Mouse (Mus musculus) CH12.LX (cell line): ENCODE results near the gene Stard10.

Experiments
- CTCF ChIP-seq, 2 experiments: IDR thresholded peaks in 1 of 2; conservative IDR thresholded peaks in 1 of 2; 2 replicates each; pipeline ENCODE4 v1.5.1; 2011 to 2012; ENCODE audit warnings: low read depth in 2 of 2, low read length in 2 of 2, improper control_type of control experiment in 1 of 2, inconsistent platforms in 1 of 2, mild to moderate bottlenecking in 1 of 2, moderate library complexity in 1 of 2
- ETS1 ChIP-seq: conservative IDR thresholded peaks from 2 replicates; pipeline ENCODE4 v1.6.1; 2012; ENCODE audit warnings: low read depth, mild to moderate bottlenecking, inconsistent platforms, low read length, improper control_type of control experiment, moderate library complexity
- GABPA ChIP-seq: IDR thresholded peaks from 2 replicates; pipeline ENCODE4 v1.6.1; 2012; ENCODE audit warnings: low read depth, low read length, improper control_type of control experiment, inconsistent platforms; ENCODE audit not compliant: insufficient replicate concordance
- MYC ChIP-seq: IDR thresholded peaks from 2 replicates; pipeline ENCODE4 v1.6.1; 2011; ENCODE audit warnings: low read depth, mild to moderate bottlenecking, improper control_type of control experiment, low read length
- RCOR1 ChIP-seq: conservative IDR thresholded peaks from 2 replicates; pipeline ENCODE4 v1.6.1; 2012; ENCODE audit warnings: low read depth, mild to moderate bottlenecking, inconsistent platforms, low read length, improper control_type of control experiment

- TF ChIP-seq MYC: no peak
- no peak for TF ChIP-seq GABPA
- no peak for TF ChIP-seq CTCF (conservative IDR thresholded peaks at IDR 0.05 in 1 of 2, IDR thresholded peaks at IDR 0.05 in 1 of 2; ENCODE audit: low read depth in 2 of 2, low read length in 2 of 2)
- TF ChIP-seq RCOR1: no peak
- no peak for TF ChIP-seq ETS1
Measured at GRCm38 (mm10) chr7:101378796-101379465, 62.0 kb downstream of the Stard10 start.
